Mouse (Mus musculus) natural killer cell, adult 2 months (primary cell): ENCODE data around the gene Lgi1.

Experiments
- DNase-seq, 2 experiments: peaks; one replicate each; pipeline ENCODE4 v3.0.0; 2022; ENCODE audit warnings: low spot score in 2 of 2

Lgi1 gene

DNA sequence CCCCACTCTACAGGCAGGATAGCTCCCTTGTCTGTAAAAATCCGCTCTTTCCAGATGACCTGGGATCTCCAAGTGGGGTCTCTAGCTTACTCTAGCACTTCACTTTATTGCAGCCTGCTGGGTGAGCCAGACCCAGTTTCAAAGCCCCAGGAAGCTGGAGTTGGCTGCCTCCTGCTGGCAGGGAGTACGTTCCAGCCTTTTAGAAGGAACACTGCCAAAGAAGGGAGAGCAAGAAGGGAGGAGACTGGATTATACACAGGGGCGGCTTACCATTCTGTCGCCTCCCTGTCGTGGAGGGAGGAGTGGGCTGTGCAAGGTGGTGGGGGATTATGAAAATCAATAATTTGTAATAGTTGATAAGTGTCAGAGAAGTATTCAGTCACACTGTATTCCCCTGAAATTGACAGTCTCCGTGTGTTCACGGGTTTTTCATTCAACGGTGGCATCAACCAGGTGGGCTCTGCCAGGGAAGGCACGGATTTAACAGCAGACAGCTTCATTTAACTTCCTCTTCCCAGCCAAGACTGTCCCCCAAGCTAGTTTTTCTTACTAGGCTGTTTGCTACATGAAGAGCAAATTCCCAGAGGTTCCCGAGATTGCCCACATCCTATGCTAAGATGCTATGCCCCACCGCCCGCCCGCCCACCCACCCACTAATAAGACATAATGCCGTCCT, 369 bp upstream of the Lgi1 start:
- DNase-seq, result no peak

DNA sequence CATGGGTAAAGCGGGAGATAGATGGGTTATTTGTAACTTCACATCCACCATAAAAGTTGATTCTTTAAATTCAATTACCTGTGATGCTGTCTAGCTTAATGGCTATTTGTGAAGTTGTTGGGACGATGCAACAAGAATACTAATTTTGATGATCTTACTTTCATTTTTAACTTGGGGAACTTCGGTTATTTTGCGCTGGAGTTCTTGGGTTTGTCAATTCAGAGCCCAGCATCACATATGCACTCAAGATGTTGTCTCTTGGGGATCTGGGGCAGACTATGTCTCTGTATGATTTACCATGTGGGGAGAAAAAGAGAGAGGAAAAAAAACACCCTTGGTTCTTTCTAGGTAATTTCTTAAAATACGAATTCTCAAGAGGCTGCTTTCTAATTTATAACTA, 1.4 kb downstream of the Lgi1 start:
- DNase-seq, result no peak

DNA sequence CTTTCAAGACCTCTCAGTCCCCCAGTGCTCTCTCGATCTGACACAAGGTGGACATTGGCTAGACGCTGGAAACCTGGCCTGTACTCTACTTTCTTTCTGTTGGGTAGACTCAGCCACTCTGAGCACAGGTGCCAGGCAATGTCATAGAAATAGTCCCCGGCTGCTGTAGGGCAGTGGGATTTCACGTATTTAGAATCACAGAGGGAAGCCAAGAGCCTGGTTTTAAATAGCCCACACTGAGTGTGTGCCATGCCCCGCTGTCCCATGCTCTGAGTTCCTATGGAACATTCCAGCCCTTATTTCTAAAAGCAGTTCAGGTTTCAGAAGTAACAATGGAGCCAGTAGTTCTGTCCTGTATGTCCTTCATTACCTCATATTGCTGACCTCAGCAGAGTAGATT, 3.1 kb downstream of the Lgi1 start:
- DNase-seq, result no peak

DNA sequence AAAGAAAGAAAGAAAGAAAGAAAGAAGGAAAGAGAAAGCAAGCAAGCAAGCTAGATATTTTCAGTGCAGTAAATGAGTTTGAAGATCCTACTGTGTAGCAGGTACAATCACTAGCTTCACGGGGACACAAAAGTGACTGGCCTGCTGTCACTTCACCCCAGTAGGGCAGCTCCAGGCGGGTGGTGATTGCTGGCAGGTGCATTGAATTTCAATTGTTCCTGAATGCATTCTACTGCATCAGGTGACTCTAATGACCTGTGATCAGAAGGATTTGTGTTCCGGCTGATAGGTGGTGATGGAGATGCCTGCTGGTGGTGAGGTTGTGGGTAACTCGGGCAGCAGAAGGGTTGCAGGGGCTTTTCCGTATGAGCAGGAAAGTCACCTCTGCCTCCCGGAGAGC, 6.7 kb downstream of the Lgi1 start:
- DNase-seq, result no peak

DNA sequence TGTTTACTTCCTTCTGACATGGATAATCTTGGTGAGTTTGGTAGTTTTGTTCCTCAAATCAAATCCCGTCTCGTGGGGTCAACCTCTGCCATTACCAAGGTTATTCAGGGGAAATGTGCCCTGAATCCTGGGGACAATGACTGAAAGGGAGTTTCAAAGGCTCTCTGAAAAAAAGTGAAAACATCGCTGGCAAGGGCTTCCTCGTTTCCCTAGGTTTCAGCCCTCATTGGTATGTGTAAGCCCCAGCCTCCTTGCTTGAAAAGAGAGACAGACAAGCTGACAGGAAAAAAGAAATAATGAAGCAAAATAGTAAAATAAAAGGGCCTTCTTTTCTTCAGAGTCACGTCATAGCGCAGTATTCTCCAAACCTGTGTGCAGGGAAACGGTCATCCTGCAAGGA, 9.5 kb downstream of the Lgi1 start:
- DNase-seq, result no peak

DNA sequence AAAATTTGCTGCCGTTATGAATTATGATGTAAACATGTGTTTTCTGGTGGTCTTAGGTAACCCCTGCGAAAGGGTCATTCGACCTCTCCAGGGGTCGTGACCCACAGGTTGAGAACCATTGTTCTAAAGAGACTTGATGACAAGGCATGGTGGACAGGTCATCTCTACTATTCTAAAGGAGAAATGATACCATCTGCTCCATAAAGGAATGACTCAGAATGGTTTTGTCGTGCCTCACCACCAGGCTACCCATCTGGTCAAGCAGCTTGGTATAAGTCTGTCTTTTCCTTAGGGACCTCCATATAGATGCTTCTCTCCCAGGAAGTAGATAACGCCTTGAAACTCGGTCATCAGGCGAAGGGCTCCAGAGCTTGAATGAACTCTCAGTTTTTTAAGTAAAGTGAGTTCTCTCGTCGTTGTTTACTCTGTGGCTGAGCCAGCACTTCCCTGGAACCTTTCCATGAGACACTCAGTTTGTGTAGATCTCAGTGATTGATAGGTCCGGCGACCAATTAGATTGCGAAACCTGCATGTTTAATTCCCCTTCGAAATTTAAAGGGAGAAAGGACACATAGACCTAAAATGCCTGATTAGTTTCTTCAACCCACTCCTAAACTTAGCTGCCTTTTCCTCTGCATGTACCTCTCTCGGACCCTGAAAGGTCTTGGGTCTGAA, 10.5 kb downstream of the Lgi1 start:
- DNase-seq, result no peak

DNA sequence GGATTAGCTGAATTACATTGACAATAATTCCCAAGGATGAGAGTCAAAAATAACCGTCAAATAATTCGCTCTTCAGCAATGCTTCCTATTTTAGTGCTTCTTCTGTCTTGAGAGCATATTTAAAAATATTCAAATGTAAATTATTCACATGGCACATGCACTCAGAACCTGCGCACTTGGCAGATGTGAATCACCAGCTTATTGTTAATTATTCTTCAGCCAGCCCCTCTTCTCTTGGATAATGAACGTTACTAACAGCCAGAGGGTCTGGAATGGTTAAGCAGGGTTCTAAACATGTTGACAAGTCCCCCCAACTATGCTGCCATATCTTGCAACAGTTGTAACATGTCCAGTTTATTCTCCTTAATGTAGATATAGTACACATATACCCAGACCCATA, 11.9 kb downstream of the Lgi1 start:
- no peak for DNase-seq

DNA sequence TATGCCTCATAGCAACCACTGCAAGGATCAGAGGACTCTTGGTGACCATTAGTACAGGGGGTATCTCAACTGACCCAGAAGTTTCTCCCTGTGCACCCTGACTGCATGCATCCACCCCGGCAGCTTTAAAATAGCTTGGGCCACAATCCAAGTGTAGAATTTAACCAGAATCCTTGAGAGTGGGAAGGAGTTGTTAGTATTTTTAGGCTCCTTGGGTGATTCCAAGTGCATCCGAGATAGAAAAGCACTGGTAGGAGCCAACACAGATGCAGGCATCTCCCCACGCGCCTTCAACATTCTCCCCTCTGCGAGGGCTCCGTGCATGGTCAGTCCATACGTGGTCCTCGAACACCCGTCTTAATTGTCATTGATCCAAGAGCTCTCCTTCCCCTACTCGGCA, 15.9 kb downstream of the Lgi1 start:
- no peak for DNase-seq

DNA sequence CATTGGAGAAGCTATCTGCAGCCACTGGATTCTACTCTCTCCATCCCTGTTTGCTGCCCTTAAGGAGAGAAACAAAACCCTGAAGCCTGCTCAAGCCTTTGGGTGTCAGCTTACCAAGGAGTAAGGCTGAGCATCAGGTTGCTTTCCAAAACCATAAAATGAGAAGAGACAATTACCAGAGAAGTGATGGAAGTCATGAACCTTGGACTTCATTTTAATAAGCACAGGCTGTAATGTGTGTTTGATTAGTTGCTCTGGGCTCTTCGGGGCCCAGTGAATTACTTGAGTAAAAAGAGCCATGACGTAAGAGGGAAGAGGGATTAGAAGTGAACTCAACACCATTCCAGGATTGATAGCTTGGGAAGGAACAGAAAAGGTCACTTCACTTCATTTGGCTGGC, 18.1 kb downstream of the Lgi1 start:
- DNase-seq, result no peak

DNA sequence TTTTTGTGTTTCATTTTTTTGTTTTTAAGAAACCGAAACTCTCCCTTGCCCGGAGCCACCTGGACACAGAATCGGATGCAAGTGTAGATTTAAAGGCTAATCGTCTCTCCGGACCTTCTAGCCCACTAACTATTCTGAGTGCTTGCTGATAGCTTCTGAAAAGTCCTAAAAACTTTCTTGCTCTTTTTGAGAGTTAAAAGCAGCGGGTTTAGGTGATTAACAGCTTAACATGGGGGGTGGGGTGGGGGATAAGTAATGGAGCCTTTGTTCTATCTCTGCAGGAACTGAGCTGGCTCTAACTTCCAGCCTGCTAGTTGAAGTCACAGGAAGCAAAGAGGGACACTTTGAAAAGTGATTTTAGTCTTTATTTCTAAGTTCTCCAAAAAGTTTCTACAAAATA, 24.2 kb downstream of the Lgi1 start:
- no peak for DNase-seq

DNA sequence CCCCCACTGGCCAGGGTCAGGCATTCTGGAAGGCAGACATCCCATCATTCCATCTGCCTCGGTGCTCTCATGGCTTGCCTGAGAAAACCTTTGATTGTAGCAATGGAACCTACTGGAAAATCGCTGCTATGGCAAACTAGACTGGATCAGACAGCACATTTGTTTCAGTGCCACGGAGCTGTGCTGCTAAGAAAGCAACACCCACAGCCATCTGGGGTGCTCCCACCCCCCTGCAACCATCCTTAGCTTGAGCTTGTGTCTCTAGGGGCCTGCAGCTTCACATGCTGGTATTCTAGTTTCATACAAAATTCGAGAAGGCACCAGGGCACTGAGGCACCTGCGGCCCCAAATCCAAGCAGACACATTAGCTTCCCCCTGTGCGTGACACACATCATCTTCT, 27.1 kb downstream of the Lgi1 start:
- no peak for DNase-seq

DNA sequence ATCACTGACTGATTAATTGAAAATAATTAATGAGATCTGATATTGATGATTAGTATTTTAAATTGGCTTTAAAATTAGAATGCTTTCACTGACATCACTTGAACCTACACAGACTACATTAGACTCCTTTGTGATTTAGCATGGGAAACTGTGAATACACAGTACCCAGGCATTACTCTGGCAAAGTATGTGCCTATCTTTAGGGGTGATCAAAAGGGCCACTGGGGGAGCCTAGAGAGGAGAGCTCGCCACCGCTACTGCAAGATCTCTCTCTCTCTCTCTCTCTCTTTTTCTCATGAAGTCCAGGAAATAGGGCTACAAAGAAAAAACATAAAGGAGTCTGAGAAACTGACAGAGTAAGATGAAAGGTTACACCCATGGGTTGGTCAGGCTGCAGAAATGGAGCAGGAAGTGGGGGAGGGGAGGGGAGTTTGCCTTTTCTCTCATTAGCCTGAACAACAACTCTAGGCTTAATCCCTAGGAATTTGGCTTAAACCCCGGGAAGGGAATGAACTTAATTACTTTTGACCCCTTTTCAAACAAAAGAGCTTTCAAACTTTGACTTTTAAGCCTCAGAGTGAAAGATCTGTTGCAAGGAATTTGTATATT, 33.8 kb downstream of the Lgi1 start:
- no peak for DNase-seq

DNA sequence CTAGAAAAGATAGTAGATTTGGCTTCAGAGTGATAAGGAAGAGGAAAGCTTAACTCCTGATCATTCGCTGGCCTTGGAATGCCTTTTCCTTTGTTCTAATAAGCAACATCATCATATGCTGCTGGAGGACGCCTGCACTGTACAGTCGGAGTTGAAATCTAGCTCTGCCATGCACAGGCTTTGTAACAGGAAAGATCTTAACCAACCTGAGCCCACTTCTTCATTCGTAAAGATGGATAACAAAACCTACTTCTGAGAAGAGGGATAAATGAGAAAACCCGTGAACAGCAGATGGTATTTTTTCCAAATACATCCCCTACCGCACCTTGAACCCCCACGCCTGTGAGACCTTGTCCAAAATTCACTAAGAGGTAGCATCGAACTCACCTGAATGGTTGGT, 43.8 kb downstream of the Lgi1 start:
- DNase-seq, result no peak

DNA sequence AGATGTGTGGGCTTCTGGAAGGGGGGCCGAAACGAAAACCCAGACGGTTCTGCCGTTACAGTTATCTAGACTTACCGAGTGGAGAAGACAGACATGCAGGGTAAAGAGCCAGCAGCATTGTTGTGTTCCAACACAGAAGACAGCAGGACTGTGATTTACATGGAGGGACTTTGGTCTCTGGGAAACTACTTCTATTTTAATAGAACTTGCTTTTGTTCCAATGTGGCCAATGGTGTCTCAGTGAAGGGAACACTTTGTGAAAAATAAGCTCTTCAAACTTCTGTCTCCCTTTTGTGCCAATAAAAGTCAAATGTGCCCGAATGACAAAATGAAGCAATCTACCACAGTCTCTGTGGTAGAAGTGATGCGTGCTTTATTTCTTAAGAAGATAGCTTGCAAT, 50.8 kb downstream of the Lgi1 start:
- DNase-seq, result no peak

DNA sequence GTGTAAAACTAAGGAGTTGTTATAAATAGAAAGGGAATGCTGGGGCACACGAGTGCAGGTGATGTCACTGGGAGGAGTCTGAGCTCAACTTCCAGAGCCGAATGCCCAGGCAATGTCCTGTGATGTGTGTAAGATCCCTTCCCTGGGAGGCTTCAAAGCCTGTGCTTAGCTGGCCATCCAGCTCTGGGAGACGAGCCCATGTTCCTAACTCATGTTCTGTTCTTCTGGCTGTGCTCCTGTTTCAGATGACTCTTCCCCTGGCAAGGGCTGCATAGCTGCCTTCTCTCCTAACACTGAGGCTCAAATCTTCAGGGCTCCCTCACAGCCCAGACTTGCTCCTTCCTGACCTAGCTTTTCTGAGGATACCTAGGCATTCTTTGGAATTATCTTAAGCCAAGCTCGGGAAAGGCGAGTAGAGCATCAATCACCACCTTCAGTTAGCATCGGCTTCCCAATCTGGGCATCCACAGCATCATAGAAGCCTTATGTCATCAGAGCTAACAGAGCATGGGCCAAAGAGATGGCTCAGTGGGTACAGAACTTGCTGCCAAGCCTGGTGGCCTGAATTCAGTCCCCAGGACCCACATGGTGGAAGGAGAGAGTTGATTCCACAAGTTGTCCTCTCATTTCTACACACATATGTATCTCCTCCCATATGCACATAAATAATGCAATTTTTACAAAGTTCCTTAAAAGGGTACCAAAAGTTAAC, 52.4 kb downstream of the Lgi1 start:
- no peak for DNase-seq

DNA sequence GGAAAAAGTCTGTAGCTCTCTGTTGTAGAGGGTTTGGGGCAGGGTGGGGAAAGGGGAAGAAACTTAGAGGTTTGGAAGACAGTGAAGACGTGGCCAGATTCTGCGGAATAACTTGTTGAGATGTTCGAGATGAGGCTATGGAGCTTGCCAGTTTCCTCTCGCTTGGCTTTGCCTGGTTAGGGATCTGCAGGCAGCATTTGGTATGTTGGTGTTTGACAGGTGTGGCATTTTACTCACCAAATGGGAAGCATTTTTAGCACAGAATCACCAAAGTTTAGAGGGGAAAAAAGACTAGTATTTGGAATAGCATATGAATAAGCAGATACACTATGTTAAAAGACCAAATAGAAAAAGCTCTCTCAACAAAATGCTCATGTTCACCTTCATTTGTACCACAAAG, 54.0 kb downstream of the Lgi1 start:
- DNase-seq, result no peak

DNA sequence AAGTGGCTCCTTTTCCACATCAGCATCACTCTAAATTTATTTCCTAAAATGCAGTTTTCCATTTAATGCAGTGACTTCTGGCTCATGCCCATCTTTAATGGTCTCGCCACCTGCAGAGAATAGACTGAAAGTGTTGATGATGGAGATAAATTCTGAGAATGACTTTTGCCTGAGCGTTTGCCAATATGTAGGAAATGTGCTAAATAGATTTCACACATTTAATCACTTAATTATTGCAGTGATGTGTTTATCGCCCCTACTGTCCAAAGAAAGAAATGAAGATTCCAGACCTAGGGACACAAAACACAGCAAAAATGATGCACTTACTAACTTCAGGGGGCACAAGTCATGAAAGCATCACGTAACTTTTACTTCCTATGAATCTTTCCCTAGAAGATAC, 54.8 kb downstream of the Lgi1 start:
- DNase-seq, result no peak

DNA sequence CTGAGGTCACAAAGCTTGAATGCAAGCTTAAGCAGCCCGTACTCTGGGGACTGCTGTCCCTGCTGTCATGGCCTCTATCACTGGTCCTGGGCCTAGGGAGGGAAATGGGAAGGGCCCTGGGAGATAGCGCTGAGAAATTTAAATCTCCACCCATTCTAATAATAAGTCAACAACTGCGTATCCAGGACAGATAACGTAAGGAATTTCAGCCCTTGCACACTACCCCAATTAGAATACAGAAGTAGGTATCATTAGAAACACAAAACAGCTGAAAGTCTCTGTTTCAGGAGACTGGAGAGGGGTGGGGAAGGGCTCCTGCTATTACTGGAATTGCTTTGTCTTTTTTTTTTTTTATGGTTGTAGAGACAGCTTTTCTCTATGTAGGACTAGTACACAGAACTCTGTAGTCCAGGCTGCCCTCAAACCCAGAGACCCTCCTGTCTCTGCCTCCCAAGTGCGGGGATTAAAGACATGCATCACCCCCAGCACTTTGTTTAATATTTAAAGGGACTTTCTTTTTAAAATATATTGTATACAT, 56.4 kb downstream of the Lgi1 start:
- DNase-seq, result no peak

DNA sequence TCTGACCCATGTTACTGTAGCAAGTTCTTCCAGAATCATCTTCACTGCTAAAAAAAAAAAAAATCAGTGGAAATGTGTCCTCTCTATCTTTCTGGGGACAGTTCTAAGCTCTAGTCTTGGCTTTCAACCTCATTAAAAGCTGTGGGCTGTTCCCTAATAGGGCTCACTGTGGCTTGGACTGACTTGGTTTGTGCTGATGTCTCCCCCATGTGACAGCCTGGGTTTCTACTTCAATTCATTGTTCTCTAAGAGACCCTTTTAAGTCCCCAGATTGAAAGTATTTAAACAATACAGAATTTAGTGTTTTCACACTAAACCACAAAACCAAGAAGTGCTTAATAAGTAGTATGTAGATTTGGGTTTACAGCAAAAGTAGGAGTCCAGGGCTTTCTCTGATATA, 59.4 kb downstream of the Lgi1 start:
- no peak for DNase-seq

DNA sequence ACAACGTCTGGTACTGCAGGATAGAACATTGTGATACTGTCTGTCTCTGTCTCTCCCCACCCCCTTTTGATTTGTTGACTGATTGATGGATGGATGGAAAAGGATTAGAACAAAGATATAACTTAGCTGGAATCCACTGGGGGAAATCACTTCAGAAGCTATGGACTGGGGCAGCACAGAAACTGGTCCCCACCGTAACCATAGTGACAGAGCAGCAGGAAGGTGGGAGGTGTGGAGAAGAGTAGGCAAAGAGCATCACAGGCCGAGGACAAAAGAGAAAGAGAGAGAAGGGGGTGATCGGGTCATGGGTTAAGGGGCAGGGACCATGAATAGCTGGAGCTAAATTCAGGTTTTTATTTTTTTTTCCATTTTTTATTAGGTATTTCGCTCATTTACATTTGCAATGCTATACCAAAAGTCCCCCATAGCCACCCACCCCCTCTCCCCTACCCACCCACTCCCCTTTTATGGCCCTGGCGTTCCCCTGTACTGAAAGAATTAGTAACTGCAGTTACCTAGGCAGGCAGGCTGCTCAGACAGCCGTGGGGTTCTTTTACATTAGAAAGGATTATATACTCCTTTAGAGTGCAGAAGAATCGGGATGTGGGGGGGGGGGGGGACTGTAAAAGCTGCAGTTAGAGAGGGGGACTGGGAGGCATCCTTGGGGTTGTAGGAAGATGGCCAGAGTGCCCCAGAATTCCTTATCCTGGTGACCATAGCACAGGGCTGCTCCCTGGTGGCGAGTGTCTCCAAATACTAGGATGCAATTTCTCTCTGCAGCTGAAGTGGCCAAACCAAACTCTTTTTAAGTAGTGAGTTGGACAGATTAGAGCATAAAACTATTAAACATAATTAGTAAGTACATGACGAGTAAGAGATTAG, 60.1 kb downstream of the Lgi1 start:
- no peak for DNase-seq

DNA sequence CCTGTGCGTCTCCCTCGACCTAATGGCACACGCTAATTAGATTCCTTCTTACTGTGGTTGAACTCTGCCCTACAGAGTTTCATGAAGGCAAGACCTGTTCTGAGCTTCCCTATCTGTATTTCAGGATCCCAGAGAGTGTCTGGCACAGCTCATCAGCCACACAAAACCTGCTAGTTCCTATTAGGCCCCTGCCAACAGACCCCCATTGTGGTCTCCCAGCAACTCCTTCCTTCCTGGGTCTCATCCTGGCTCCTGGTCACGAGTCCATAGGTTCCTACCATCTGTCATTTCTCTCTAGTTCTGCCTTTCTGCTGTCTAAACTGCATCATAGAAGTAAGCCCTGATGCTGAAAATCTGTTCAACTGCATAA, 60.7 kb downstream of the Lgi1 start:
- no peak for DNase-seq

DNA sequence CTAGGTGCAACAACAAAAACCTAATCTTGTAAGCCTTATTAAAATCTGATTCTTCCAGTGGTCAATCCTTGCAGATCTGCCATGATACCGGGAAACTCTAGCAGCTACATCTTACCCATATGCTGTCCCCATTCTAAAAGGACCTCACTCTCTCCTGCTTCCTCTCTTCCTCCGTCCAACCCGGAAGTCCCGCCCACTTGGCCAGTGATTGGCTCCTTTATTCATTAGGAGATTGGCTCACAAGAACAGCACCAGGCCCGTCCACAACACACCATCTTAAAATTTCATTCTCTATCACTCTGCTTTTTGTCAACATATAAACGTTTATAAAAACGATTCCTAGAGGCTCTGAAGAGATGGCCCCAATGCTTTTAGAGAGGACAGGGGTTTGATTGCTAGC, 61.5 kb downstream of the Lgi1 start:
- DNase-seq, result no peak
